Mouse (Mus musculus): ENCODE measurements around the gene Galr2. TPM values are rescaled to one million over a fixed set of nuclear protein-coding genes. Genes with fewer than 3 reads are reported as not detected.

Gene Galr2
- total and polyA plus RNA-seq, 3 experiments, result 0.35 to 1.2 TPM; not detected in 1

DNA sequence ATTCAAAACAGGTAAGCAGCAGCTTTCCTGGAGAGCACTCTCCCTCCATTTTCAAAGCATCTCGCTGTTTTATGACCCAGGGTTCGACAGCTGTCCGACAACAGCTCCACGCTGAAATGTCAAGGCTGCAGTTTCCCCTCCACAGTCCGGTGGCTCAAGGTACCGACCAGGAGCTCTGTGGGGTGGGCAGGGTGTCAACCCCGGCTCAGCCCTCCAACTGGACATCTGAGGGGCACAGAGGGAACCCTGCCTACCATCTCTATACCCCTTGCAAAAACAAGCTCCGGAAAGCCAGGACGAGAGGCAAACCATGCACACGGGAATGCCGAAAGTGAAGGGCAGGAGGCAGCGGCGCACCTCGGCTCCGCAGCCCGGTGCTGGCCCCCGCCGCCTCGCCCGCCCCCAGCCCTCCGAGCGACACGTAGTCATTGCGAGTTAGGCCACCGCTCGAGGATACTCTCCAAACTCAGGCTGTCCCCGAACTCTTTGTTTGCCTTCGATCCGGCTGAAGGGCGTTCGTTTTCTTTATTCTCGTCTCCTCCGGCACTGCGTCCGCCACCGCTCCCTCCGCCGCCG, 7.2 kb upstream of the Galr2 start:
- Histone ChIP-seq H3K4me1 (ENCODE audit: control insufficient read depth in 1 of 2, insufficient read depth in 2 of 2, low read length in 2 of 2) (peaks cover 0 to 11% of the 10 kb centered on the region in 2 experiments; a peak in 2 of 4 replicates), H3K4me3 (ENCODE audit: control insufficient read depth in 1 of 2, insufficient read depth in 1 of 2, low read depth in 2 of 2, low read length in 2 of 2) (peak overlapping the region; percentile 46 to 96), H3K36me3 (ENCODE audit: control insufficient read depth in 1 of 2, insufficient read depth in 2 of 2, low read length in 2 of 2) (peaks cover 12 to 16% of the 10 kb centered on the region in 2 experiments), H3K27ac (ENCODE audit: control insufficient read depth, low read depth, low read length) (peak overlapping the region; percentile 72), H3K9ac (ENCODE audit: control insufficient read depth, low read depth, low read length, poor library complexity, severe bottlenecking) (peak overlapping the region; percentile 91), H3K79me2 (ENCODE audit: control insufficient read depth, insufficient read depth, low read length, poor library complexity) (peaks cover 50% of the 10 kb centered on the region), H3K9me3 (replicated peaks; ENCODE audit: insufficient read depth, low read length) (no peaks in the 10 kb centered on the region), H3K27me3 (ENCODE audit: control insufficient read depth in 1 of 2, insufficient read depth in 2 of 2, low read length in 2 of 2) (no peaks in the 10 kb centered on the region)
- TF ChIP-seq HCFC1 (IDR thresholded peaks at IDR 0.05; ENCODE audit: low read depth, low read length) (no peak), ELF1 (IDR thresholded peaks at IDR 0.05; ENCODE audit: low read depth, low read length) (no peak), MXI1 (IDR thresholded peaks at IDR 0.05; ENCODE audit: low read depth, low read length) (no peak), MEF2A (IDR thresholded peaks at IDR 0.05; ENCODE audit: extremely low read depth, insufficient replicate concordance, low read depth, low read length, poor library complexity, severe bottlenecking) (no peak), TBP (IDR thresholded peaks at IDR 0.05; ENCODE audit: low read depth, low read length) (no peak), RAD21 (IDR thresholded peaks at IDR 0.05; ENCODE audit: low read depth, low read length) (no peak), KAT2A (conservative IDR thresholded peaks at IDR 0.05; ENCODE audit: low read depth, low read length) (no peak), ZMIZ1 (IDR thresholded peaks at IDR 0.05; ENCODE audit: low read depth, low read length) (no peak), E2F4 (IDR thresholded peaks at IDR 0.05; ENCODE audit: borderline replicate concordance, low read depth, low read length) (no peak), RCOR1 (IDR thresholded peaks at IDR 0.05; ENCODE audit: low read depth, low read length) (no peak), MAZ (IDR thresholded peaks at IDR 0.05; ENCODE audit: low read depth, low read length) (peak; percentile 77; the same call in 1 of the 2 replicates), ETS1 (IDR thresholded peaks at IDR 0.05; ENCODE audit: low read depth, low read length) (no peak), JUND (IDR thresholded peaks at IDR 0.05; ENCODE audit: low read depth, low read length) (no peak), BHLHE40 (IDR thresholded peaks at IDR 0.05; ENCODE audit: borderline replicate concordance, low read depth, low read length) (no peak), USF2 (IDR thresholded peaks at IDR 0.05; ENCODE audit: borderline replicate concordance in 1 of 2, insufficient read depth in 1 of 2, low read depth in 1 of 2, low read length in 2 of 2) (no peak), CTCF (IDR thresholded peaks at IDR 0.05 in 2 of 3, conservative IDR thresholded peaks at IDR 0.05 in 1 of 3; ENCODE audit: control insufficient read depth in 1 of 3, insufficient read depth in 1 of 3, low read depth in 2 of 3, low read length in 3 of 3, poor library complexity in 1 of 3, severe bottlenecking in 1 of 3) (no peak), ZNF384 (IDR thresholded peaks at IDR 0.05; ENCODE audit: low read depth, low read length) (no peak), UBTF (IDR thresholded peaks at IDR 0.05; ENCODE audit: borderline replicate concordance, insufficient read depth, low read depth, low read length) (no peak), MAX (IDR thresholded peaks at IDR 0.05; ENCODE audit: low read length) (peak; percentile 61; the same call in 1 of the 2 replicates), EP300 (IDR thresholded peaks at IDR 0.05; ENCODE audit: low read depth in 1 of 2, low read length in 2 of 2) (0 out of 4 replicates have a peak, but pooled peaks of 1 of the 2 experiments have one; percentile 2), SMC3 (IDR thresholded peaks at IDR 0.05; ENCODE audit: low read depth, low read length) (no peak), CHD1 (IDR thresholded peaks at IDR 0.05; ENCODE audit: low read depth, low read length) (peak; percentile 49; the same call in 1 of the 2 replicates), CHD2 (IDR thresholded peaks at IDR 0.05; ENCODE audit: low read length) (no peak), POLR2AphosphoS5 (IDR thresholded peaks at IDR 0.05; ENCODE audit: borderline replicate concordance, low read depth, low read length) (no peak), GATA1 (IDR thresholded peaks at IDR 0.05; ENCODE audit: low read depth, low read length) (no peak), NELFE (IDR thresholded peaks at IDR 0.05; ENCODE audit: low read depth, low read length) (no peak), MYB (IDR thresholded peaks at IDR 0.05; ENCODE audit: low read depth, low read length) (no peak)
- DNase-seq (ENCODE audit: low read depth, low spot score), result peak; percentile 57
